Mouse (Mus musculus) gastrocnemius, adult 18-20 months (tissue): ENCODE measurements around the gene Mcu. TPM values are rescaled to one million over a fixed set of nuclear protein-coding genes. Genes with fewer than 3 reads are reported as not detected.

Source experiments
- DNase-seq: peaks from one replicate; pipeline ENCODE4 v3.0.0; 2021; ENCODE audit warnings: low spot score
- total RNA-seq, 2 experiments: library from RNA; stranded (reverse); gene quantifications; 2 replicates each; pipeline ENCODE4 v1.2.3; 2021

Gene Mcu
- total RNA-seq, 2 experiments from 2014 or later: 39.8 to 44.3 TPM

- DNase-seq: no peak
These were observed 78.4 kb downstream of the Mcu start for GRCm38 (mm10) chr10:59538063-59538462.

DNA sequence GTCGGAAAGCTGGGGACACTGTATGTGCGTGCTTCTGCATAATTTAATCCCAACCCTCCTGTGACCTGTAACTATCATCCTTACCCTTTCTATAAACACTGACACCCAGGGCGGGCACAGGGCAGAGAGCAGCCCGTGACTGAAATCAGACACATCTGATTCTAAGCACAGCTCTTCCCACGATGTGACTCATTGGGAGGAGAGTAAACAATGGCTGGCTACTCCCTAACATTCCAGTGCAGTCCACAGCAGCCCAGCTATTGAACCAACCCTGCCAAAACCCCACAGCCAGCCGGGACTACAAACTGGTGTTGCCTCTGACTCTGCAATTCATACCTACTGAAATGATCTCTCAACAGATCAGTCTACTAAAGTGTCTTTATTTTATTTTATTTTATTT lies 78.9 kb downstream of the Mcu start:
- DNase-seq: no peak

DNA sequence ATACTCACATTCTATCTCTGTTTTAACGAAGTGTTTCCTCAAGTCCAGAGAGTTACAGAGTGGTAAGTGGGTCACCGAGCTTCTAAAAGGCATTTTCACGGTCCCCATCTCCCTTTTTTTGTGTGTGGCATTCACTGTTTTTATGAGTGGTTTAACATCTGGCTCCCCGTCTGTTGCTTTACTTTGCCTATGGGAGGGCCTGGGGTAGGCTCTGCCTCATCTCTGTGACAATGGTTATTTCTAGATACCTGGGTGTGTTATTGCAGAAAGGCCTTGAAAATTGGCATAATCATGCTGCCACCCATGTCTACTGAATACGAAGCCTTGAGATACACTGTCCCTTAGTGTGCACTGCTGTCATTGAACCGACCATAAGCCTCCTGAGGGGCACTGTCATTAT lies 84.2 kb downstream of the Mcu start:
- DNase-seq: no peak

DNA sequence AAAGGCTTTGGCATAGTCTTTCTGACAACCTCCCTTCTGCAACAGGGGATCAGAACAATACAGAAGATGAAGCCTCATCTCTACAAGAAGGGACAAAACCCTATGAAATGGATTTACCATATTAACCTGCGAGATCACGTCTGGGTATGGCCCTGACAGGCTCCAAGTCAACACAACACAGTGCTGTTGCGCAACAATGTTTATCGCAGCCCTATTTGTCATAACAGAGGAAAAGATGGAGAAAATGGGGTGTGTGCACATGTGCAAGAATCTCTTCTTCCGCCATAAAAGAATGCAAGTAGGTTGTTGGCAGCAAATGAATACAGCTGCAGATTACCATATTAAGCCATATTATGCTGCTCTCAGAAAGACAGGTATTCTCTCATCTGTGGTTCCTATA lies 88.7 kb downstream of the Mcu start:
- no peak for DNase-seq

DNA sequence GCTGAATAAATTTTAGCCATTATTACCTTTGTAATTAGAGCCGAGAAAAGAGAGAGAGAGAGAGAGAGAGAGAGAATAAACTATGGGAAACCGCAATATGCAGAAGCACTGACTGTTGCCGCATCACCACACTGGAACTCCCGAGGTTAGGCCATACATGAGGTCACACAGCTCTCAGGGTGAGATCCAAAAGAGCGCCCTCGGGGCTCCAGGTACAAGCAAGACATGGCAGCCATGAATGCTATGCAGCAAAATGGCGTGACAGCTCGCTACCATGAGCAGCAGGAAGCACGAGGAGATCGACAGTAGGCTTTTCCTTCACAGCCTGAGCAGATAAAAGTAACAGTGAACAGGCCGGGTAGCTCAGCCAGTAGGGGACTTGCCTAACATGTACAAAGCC lies 89.2 kb downstream of the Mcu start:
- no peak for DNase-seq

DNA sequence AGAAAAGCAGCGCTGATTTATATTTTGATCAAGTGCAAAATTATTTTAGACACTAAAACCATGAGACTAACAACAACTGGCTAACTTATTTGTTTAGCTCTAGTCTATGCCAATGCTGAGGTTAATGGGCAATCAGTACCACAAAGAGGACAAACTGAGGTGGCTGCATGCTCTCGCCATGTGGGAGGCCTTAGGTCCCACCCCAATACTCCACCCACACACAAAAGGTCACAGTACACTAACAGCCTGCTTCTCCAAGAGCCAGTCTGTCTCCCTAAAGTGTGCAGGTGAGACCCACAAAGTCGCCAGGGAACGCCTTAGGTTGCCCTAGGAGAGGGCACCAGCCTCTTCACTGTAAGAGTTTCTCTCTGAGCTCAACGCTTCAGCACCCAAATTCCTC lies 91.8 kb downstream of the Mcu start:
- no peak for DNase-seq

- no peak for DNase-seq
These were observed 92.6 kb downstream of the Mcu start for GRCm38 (mm10) chr10:59523826-59524331.

DNA sequence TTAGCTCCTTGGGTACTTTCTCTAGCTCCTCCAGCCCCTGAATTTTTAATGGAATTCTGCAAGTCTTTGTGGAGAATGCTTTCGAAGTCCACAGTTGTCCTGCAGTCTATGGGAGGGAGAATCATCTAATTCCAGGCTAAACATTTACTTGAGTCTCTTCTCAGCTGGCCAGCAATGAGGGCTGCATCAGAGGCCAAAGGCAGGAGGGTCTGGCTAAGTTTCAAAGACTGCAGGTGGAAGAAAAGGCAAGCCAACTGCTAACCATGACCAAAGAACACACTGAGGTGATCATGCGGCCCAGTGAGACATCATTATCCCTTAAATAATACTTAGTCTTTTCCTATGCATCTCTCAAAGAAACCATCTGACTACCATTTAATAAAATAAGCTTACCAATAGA lies 95.8 kb downstream of the Mcu start:
- no peak for DNase-seq

DNA sequence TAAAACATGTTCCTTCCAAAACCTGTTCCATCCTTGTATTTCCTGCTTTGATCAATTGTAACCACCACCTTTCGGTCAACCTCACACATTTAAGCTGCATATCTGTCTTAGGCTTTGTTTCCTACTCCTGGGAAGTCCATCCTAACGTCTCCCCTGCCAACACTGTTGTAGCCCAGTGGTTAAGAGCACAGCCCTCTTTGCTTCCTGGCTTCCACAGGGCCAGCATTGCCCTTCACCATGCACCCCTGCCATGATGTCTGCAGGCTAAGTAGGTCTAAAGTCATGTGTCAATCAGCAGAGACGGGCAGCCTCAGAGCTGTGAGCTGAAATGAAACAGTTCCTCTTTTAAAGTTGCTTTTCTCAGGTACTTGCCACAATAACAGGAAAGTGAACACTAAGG lies 97.1 kb downstream of the Mcu start:
- no peak for DNase-seq

- DNase-seq: no peak
These were observed 99.3 kb downstream of the Mcu start for GRCm38 (mm10) chr10:59517201-59517600.

- no peak for DNase-seq
These were observed 101.6 kb downstream of the Mcu start for GRCm38 (mm10) chr10:59514739-59515464.

DNA sequence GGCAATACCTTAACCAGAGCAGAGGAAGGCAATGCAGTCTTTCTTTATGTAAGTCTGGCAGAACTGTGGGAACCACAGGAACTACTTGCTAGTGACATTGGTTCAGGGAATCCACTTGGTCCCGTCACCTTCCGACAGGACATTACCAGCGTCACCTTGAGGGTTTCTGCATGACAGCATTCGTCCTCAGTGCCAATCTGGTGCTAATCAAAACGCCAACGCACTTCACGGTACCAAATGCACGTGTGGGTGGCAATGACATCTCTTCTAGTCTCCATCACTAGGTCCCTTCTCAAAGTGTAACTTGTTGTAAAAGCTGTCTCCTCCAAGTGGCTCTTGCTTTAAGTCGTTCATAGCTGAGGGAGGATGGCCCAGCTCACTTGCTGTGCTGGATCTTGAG lies 104.3 kb downstream of the Mcu start:
- DNase-seq: no peak

- no peak for DNase-seq
These were observed 105.0 kb downstream of the Mcu start for GRCm38 (mm10) chr10:59511427-59511963.

GRCm38 (mm10) chr10:59510713-59511426 lies 105.6 kb downstream of the Mcu start:
- no peak for DNase-seq

DNA sequence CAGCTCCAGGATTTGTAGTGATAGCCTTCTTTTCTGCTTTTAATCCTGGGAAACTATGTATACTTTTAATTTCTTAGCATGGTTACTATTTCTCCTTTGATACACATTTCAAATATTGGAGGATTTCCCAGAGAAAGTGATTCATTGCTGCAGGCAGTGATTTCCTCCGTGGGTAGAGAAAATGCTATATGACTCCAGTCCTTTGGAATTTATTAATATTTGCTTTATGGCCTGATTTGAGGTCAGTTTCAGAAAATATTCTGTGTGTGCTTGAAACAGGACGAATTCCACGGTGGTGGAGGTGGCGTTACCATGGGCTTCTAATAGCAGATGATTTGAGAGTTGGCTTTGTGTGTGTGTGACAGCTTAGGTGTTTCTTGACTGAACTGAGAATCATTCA lies 107.3 kb downstream of the Mcu start:
- DNase-seq: no peak

- DNase-seq: no peak
These were observed 109.8 kb downstream of the Mcu start for GRCm38 (mm10) chr10:59506711-59507110.

DNA sequence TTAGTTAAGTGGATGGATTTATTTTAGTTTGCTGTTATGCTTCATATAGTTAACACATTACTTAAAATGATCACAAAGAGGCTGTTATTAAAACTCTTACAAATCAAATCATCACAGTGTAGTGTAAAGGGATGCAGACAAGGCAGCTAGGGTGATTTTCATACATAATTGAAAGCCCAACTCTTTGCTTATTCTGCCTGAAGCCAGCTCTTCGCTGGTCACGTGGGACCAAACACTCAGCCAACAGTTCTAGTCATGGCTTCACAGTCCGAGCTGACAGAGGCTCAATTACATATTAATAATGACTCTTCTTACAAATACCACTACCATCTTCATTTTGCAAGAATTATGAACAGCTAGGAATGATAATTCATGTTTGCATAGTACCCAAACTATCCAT lies 112.2 kb downstream of the Mcu start:
- DNase-seq: no peak

DNA sequence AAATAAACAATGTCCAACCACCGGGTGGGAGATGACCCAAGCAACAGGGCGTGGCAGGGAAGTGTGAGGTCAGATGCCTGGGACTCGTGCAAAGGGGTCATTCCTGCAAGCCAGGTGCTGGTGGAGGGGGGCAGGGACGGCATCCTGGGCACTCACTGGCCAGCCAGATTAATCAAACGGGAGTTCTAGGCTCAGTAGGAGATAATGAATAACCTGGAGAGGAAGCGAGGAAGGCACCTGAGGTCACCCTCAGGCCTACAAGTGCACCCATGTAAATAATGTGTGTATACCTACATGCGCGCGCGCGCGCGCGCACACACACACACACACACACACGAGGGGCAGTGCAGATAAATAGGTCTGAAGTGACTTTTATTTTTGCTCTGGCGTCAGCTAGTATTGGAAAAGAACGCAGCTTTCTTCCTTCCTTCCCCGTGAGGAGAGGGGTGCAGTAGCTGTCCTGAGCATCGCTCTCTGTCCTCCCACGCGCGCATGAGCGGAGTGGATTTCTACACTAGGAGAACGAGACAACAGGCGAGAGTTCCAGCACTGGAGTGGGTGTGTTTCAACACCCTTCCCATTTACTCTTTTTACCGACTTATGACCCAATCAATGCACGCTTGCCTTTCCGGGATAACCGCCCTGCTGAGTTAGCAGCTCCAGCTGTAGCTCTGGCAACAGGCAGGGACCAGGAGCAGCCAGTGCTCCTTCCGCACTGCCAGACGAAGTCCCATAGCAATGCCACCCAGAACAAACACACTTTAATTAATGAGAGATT lies 112.9 kb downstream of the Mcu start:
- DNase-seq: peak; percentile 37

- no peak for DNase-seq
These were observed 114.1 kb downstream of the Mcu start for GRCm38 (mm10) chr10:59502381-59502780.

DNA sequence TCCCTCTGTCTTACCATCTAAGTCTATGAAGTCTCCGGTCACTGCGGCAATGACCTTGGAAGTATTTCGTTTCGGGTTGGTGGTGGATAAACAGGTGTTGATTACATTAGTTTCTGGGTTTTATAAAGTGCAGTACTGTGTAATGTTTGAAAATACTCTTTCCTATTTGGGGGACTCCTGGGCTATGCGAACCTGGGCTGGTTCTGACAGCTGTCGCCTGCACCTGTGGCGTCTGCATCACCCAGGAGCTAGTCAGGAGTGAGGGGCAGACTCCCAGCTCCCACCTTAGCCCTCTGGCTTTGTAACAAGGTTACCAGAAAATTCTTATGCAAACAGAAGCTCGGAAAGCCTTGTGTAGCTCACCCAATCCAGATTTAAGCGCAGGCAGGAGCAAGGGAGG lies 114.7 kb downstream of the Mcu start:
- DNase-seq: no peak

DNA sequence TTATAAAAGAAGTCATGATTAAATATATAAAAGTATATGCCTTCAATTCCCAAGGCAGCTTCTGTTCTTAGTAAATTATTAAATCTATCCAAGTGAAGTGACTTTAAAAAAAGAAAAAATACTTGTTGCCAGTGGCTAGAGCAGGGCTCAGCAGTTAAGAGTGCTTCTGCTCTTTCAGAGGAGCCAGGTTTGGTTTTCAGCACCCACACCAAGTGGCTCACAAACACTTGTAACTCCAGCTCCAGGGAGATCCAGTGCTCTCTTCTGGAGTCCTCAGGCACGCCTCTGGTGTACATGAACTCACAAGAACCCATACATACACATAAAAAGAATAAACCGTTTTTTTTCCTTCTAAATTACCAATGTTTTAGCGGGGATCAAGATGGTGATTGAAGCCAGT lies 116.3 kb downstream of the Mcu start:
- no peak for DNase-seq

DNA sequence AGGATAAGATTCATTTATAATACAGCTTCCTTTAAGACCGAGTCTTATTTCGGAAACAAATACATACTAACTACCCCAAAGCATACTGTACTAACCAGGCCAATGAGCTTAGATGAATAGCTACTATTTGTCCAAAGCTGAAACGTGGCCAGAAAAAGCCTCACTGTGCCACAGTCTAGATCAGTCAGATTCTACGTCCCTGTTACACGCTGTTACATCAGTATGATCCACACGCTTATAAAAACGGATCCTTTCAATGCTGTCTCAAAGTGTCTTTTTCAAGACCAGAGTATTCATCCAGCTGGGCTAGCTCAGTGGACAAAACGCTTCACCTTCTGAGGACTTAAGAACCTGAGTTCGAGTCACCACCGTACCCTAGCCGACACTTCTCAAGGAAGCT lies 119.5 kb downstream of the Mcu start:
- no peak for DNase-seq
